Mouse (Mus musculus) cerebellum, adult 9-11 months (tissue): ENCODE measurements at regions not wholly inside any gene's neighbourhood (a gene's known extent, or its start where the extent isn't known, plus 50 kb on each side); places are given as distances from the start of the nearest gene placed in this dataset.

Experiments
- DNase-seq: peaks from one replicate; pipeline ENCODE4 v3.0.0; 2022

GRCm38 (mm10) chr3:82781464-82781863 lies 94.8 kb downstream of the Rbm46 start:
- no peak for DNase-seq

GRCm38 (mm10) chr3:82770512-82771270 lies 105.6 kb downstream of the Rbm46 start:
- no peak for DNase-seq

- no peak for DNase-seq
These were observed 108.8 kb downstream of the Rbm46 start for GRCm38 (mm10) chr3:82767484-82767883.

GRCm38 (mm10) chr3:82759946-82760345 lies 116.3 kb downstream of the Rbm46 start:
- no peak for DNase-seq

GRCm38 (mm10) chr3:82758967-82759366 lies 117.3 kb downstream of the Rbm46 start:
- no peak for DNase-seq

GRCm38 (mm10) chr3:82725546-82725945 lies 150.7 kb downstream of the Rbm46 start:
- peak; percentile 41 for DNase-seq

GRCm38 (mm10) chr3:82707628-82708027 lies 159.7 kb upstream of the Npy2r start:
- DNase-seq: no peak

- DNase-seq: no peak
These were observed 144.2 kb upstream of the Npy2r start for GRCm38 (mm10) chr3:82692131-82692530.

- no peak for DNase-seq
These were observed 108.4 kb upstream of the Npy2r start for GRCm38 (mm10) chr3:82656159-82656874.

GRCm38 (mm10) chr3:82652346-82652745 lies 104.5 kb upstream of the Npy2r start:
- DNase-seq: no peak

- no peak for DNase-seq
These were observed 92.2 kb upstream of the Npy2r start for GRCm38 (mm10) chr3:82640052-82640451.

GRCm38 (mm10) chr3:82636666-82637065 lies 88.8 kb upstream of the Npy2r start:
- no peak for DNase-seq

GRCm38 (mm10) chr3:82620418-82621003 lies 72.6 kb upstream of the Npy2r start:
- DNase-seq: no peak

- peak; percentile 4 for DNase-seq
These were observed 71.5 kb upstream of the Npy2r start for GRCm38 (mm10) chr3:82619371-82619770.

GRCm38 (mm10) chr3:82601880-82602279 lies 54.0 kb upstream of the Npy2r start:
- no peak for DNase-seq

GRCm38 (mm10) chr3:82598656-82599055 lies 50.8 kb upstream of the Npy2r start:
- DNase-seq: no peak
